Mouse (Mus musculus) cerebellum, adult 2 months (tissue): ENCODE results near the gene Col6a4.

Experiments
- CTCF ChIP-seq: fragments of 200-500 bp; IDR thresholded peaks from 2 replicates; pipeline ENCODE4 v1.5.1; 2011; ENCODE audit warnings: low read depth, mild to moderate bottlenecking, control low read depth, low read length, moderate library complexity, borderline replicate concordance; ENCODE audit not compliant: insufficient read depth
- POLR2A ChIP-seq: fragments of 200-500 bp; IDR thresholded peaks from 2 replicates; pipeline ENCODE4 v1.6.1; 2011; ENCODE audit warnings: low read length, control low read depth, borderline replicate concordance; ENCODE audit not compliant: insufficient read depth

DNA sequence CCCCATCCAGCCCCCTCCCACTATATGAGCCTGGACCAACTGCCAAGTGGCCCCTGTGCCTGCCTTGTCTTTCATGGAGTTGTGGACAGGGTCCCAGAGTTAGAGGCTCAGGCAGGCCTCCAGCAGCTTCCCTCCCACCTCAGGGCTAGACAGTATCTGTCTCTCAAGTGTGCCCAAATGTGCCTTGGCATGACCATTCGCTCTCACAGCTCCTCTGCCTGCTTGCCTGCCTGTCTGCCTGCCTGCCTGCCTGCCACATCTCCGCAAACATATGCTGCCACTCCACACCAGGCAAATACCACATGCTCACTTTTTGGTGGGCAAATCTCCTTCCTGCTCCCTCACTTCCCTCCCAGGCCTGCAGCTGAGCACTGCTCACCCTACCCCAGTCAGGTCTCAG is 49.0 kb upstream of the Col6a4 start:
- TF ChIP-seq CTCF: no peak
- no peak for TF ChIP-seq POLR2A
